Mouse (Mus musculus) MEL (cell line): Measurements from ENCODE around the gene Stx17. TPM values are rescaled to one million over a fixed set of nuclear protein-coding genes. Genes with fewer than 3 reads are reported as not detected.

Experiments used
- DNase-seq: peaks from one replicate; pipeline ENCODE4 v3.0.0; 2011; ENCODE audit warnings: low read depth, low spot score
- H3K27ac ChIP-seq: 2 replicates; pipeline ENCODE4 v1.5.1; 2012; ENCODE audit warnings: low read depth, mild to moderate bottlenecking, control low read depth, low read length, moderate library complexity; ENCODE audit not compliant: control insufficient read depth
- H3K27me3 ChIP-seq, 2 experiments: fragments of 150-350 bp in 1 of 2; sonication (generic) in 1 of 2; 2 replicates each; pipeline ENCODE4 v1.6.1; 2012; ENCODE audit warnings: low read length in 2 of 2, mild to moderate bottlenecking in 2 of 2, improper control_type of control experiment in 1 of 2, moderate library complexity in 1 of 2; ENCODE audit not compliant: insufficient read depth in 2 of 2, control insufficient read depth in 1 of 2
- H3K36me3 ChIP-seq, 2 experiments: 2 replicates each; pipeline ENCODE4 v1.6.1; 2012 to 2014; ENCODE audit warnings: low read length in 2 of 2, improper control_type of control experiment in 1 of 2, inconsistent platforms in 1 of 2, mild to moderate bottlenecking in 1 of 2; ENCODE audit not compliant: insufficient read depth in 2 of 2, control insufficient read depth in 1 of 2
- H3K4me1 ChIP-seq, 2 experiments: fragments of 150-350 bp in 1 of 2; sonication (generic) in 1 of 2; 2 replicates each; pipeline ENCODE4 v1.6.1; 2012; ENCODE audit warnings: low read length in 2 of 2, improper control_type of control experiment in 1 of 2, mild to moderate bottlenecking in 1 of 2; ENCODE audit not compliant: insufficient read depth in 2 of 2, control insufficient read depth in 1 of 2
- H3K4me3 ChIP-seq, 2 experiments: fragments of 150-350 bp in 1 of 2; sonication (generic) in 1 of 2; 2 replicates each; pipeline ENCODE4 v1.5.1; 2012; ENCODE audit warnings: low read depth in 2 of 2, low read length in 2 of 2, mild to moderate bottlenecking in 2 of 2, moderate library complexity in 2 of 2, control low read depth in 1 of 2, improper control_type of control experiment in 1 of 2; ENCODE audit not compliant: control insufficient read depth in 1 of 2, insufficient read depth in 1 of 2
- H3K79me2 ChIP-seq: 2 replicates; pipeline ENCODE4 v1.6.1; 2012; ENCODE audit warnings: mild to moderate bottlenecking, low read length, moderate library complexity; ENCODE audit not compliant: control insufficient read depth, poor library complexity, insufficient read depth
- H3K9ac ChIP-seq: 2 replicates; pipeline ENCODE4 v1.6.1; 2012; ENCODE audit warnings: low read depth, mild to moderate bottlenecking, control low read depth, low read length, moderate library complexity; ENCODE audit not compliant: control insufficient read depth, poor library complexity, severe bottlenecking
- H3K9me3 ChIP-seq: fragments of 150-350 bp; sonication (generic); replicated peaks from 2 replicates; pipeline ENCODE4 v1.6.1; 2012; ENCODE audit warnings: mild to moderate bottlenecking, low read length, improper control_type of control experiment, moderate library complexity; ENCODE audit not compliant: insufficient read depth
- BHLHE40 ChIP-seq: IDR thresholded peaks from 2 replicates; pipeline ENCODE4 v1.6.1; 2012; ENCODE audit warnings: low read depth, mild to moderate bottlenecking, inconsistent platforms, low read length, improper control_type of control experiment, borderline replicate concordance
- CHD2 ChIP-seq: IDR thresholded peaks from 2 replicates; pipeline ENCODE4 v1.6.1; 2011; ENCODE audit warnings: low read length, improper control_type of control experiment
- CTCF ChIP-seq, 3 experiments: IDR thresholded peaks in 2 of 3; conservative IDR thresholded peaks in 1 of 3; 2 replicates each; pipeline ENCODE4 v1.5.1; 2011 to 2012; ENCODE audit warnings: low read length in 3 of 3, low read depth in 2 of 3, mild to moderate bottlenecking in 2 of 3, improper control_type of control experiment in 1 of 3, inconsistent platforms in 1 of 3, mixed read lengths in 1 of 3, moderate library complexity in 1 of 3; ENCODE audit not compliant: control insufficient read depth in 1 of 3, insufficient read depth in 1 of 3, poor library complexity in 1 of 3, severe bottlenecking in 1 of 3
- EP300 ChIP-seq, 2 experiments: IDR thresholded peaks; 2 replicates each; pipeline ENCODE4 v1.6.1; 2011; ENCODE audit warnings: improper control_type of control experiment in 2 of 2, low read length in 2 of 2, low read depth in 1 of 2, mild to moderate bottlenecking in 1 of 2
- ETS1 ChIP-seq: IDR thresholded peaks from 2 replicates; pipeline ENCODE4 v1.6.1; 2012; ENCODE audit warnings: low read depth, mild to moderate bottlenecking, inconsistent platforms, low read length, improper control_type of control experiment, moderate library complexity
- GABPA ChIP-seq: IDR thresholded peaks from 2 replicates; pipeline ENCODE4 v1.6.1; 2012; ENCODE audit warnings: low read depth, mild to moderate bottlenecking, inconsistent platforms, low read length, improper control_type of control experiment, moderate library complexity
- GATA1 ChIP-seq: IDR thresholded peaks from 2 replicates; pipeline ENCODE4 v1.6.1; 2011; ENCODE audit warnings: low read depth, low read length, improper control_type of control experiment
- HCFC1 ChIP-seq: IDR thresholded peaks from 2 replicates; pipeline ENCODE4 v1.6.1; 2012; ENCODE audit warnings: low read depth, mild to moderate bottlenecking, inconsistent platforms, low read length, improper control_type of control experiment, moderate library complexity
- KAT2A ChIP-seq: conservative IDR thresholded peaks from 2 replicates; pipeline ENCODE4 v1.6.1; 2012; ENCODE audit warnings: low read depth, low read length, improper control_type of control experiment, inconsistent platforms
- MAX ChIP-seq: IDR thresholded peaks from 2 replicates; pipeline ENCODE4 v1.6.1; 2011; ENCODE audit warnings: low read length, improper control_type of control experiment
- MEF2A ChIP-seq: IDR thresholded peaks from 2 replicates; pipeline ENCODE4 v1.6.1; 2014; ENCODE audit warnings: low read depth, mild to moderate bottlenecking, inconsistent platforms, low read length, improper control_type of control experiment; ENCODE audit not compliant: poor library complexity, insufficient replicate concordance, severe bottlenecking; ENCODE audit errors: extremely low read depth
- NRF1 ChIP-seq: IDR thresholded peaks from 2 replicates; pipeline ENCODE4 v1.6.1; 2014; ENCODE audit warnings: low read depth, mild to moderate bottlenecking, inconsistent platforms, low read length, improper control_type of control experiment, moderate library complexity; ENCODE audit not compliant: poor library complexity, insufficient read depth, severe bottlenecking
- POLR2AphosphoS2 ChIP-seq: IDR thresholded peaks from 2 replicates; pipeline ENCODE4 v1.6.1; 2011; ENCODE audit warnings: low read length, improper control_type of control experiment
- RAD21 ChIP-seq: IDR thresholded peaks from 2 replicates; pipeline ENCODE4 v1.6.1; 2011; ENCODE audit warnings: mild to moderate bottlenecking, low read depth, low read length, improper control_type of control experiment
- SMC3 ChIP-seq: IDR thresholded peaks from 2 replicates; pipeline ENCODE4 v1.6.1; 2011; ENCODE audit warnings: low read depth, low read length, improper control_type of control experiment
- TAL1 ChIP-seq: IDR thresholded peaks from 2 replicates; pipeline ENCODE4 v1.6.1; 2012; ENCODE audit warnings: mild to moderate bottlenecking, inconsistent platforms, low read length, moderate library complexity, mixed read lengths
- TCF12 ChIP-seq: IDR thresholded peaks from 2 replicates; pipeline ENCODE4 v1.6.1; 2014; ENCODE audit warnings: low read depth, mild to moderate bottlenecking, inconsistent platforms, low read length, improper control_type of control experiment, moderate library complexity
- USF2 ChIP-seq, 2 experiments: IDR thresholded peaks; 2 replicates each; pipeline ENCODE4 v1.6.1; 2011 to 2012; ENCODE audit warnings: improper control_type of control experiment in 2 of 2, low read length in 2 of 2, borderline replicate concordance in 1 of 2, inconsistent platforms in 1 of 2, low read depth in 1 of 2, mild to moderate bottlenecking in 1 of 2; ENCODE audit not compliant: insufficient read depth in 1 of 2
- ZC3H11A ChIP-seq: IDR thresholded peaks from 2 replicates; pipeline ENCODE4 v1.6.1; 2012; ENCODE audit warnings: low read depth, mild to moderate bottlenecking, inconsistent platforms, low read length, improper control_type of control experiment
- ZNF384 ChIP-seq: IDR thresholded peaks from 2 replicates; pipeline ENCODE4 v1.6.1; 2012; ENCODE audit warnings: low read depth, mild to moderate bottlenecking, inconsistent platforms, low read length, improper control_type of control experiment
- polyA plus RNA-seq, 2 experiments: library from polyadenylated mRNA; stranded (reverse) in 1 of 2; unstranded in 1 of 2; fragments of >175 nt in 1 of 2; fragments of >200 nt in 1 of 2; gene quantifications; 2 replicates each; pipeline versions ENCODE4 v1.2.1 to v1.2.4; 2012; ENCODE audit warnings: low replicate concordance in 2 of 2, low read depth in 1 of 2; ENCODE audit not compliant: insufficient read length in 2 of 2, insufficient read depth in 1 of 2, missing spikeins in 1 of 2
- total RNA-seq: library from RNA; depleted of rRNA; stranded (reverse); fragments of 300-350 nt; gene quantifications from 2 replicates; pipeline ENCODE4 v1.2.3, GENCODE M21; 2012

Stx17 gene
- total and polyA plus RNA-seq, 3 experiments, result 10.4 to 55.1 (median 10.5) TPM

DNA sequence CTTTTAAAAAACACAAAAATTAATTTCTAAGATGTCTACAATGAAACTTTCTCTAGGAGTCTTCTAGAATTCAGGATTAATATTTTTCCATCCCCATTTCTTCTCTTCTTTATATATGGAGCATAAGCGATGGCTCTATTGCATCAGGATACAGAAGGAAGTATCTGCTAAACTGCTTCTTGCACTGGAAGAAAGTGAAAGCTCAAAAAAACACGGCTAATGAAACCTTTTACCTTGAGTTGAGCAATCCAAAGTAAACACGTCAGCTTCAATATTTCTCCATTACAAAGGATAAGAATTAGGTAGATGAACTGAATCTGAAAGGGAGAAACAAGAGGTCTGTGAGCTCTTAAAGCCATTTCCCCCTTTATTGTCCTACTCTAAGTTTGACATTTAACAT is 8.0 kb downstream of the Stx17 start:
- DNase-seq, result no peak
- no peaks in the 10 kb centered on the region for H3K9me3 ChIP-seq
- no peaks in the 10 kb centered on the region for H3K27me3 ChIP-seq
- no peak overlapping the region for H3K9ac ChIP-seq
- no peaks in the 10 kb centered on the region for H3K4me1 ChIP-seq
- H3K27ac ChIP-seq, result no peak overlapping the region
- no peaks in the 10 kb centered on the region for H3K79me2 ChIP-seq
- peaks cover 0 to 4% of the 10 kb centered on the region in 2 experiments; a peak in 1 of 4 replicates for H3K36me3 ChIP-seq
- H3K4me3 ChIP-seq, result no peak overlapping the region
- TF ChIP-seq TAL1, result no peak
- no peak for TF ChIP-seq HCFC1
- no peak for TF ChIP-seq SMC3
- TF ChIP-seq ZC3H11A, result no peak
- no peak for TF ChIP-seq ETS1
- TF ChIP-seq MEF2A, result no peak
- TF ChIP-seq EP300 (IDR thresholded peaks at IDR 0.05; ENCODE audit: low read depth in 1 of 2, low read length in 2 of 2), result no peak
- no peak for TF ChIP-seq TCF12
- no peak for TF ChIP-seq CTCF (IDR thresholded peaks at IDR 0.05 in 2 of 3, conservative IDR thresholded peaks at IDR 0.05 in 1 of 3; ENCODE audit: control insufficient read depth in 1 of 3, insufficient read depth in 1 of 3, low read depth in 2 of 3, low read length in 3 of 3, poor library complexity in 1 of 3, severe bottlenecking in 1 of 3)
- TF ChIP-seq CHD2, result no peak
- TF ChIP-seq POLR2AphosphoS2, result no peak
- TF ChIP-seq MAX, result no peak
- no peak for TF ChIP-seq KAT2A
- no peak for TF ChIP-seq BHLHE40
- TF ChIP-seq GABPA, result no peak
- no peak for TF ChIP-seq RAD21
- TF ChIP-seq NRF1, result no peak

DNA sequence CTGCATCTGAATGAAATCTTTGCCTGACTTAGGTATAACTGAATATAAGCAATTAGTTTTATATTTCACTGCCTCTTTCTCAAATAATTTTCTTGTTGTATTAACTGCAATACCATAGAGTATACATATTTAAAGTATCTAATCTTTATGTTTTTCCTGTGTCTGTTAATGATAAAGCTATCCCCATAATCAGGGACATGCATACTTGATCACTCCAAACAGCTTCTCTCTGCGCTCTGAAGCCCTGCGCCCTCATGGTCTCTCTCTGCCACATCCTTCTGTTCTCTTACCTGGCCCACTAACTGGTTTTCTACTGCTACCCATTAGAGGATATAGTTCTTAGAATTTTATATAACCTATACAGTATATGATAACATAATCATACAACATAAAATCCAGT is 24.8 kb downstream of the Stx17 start:
- no peaks in the 10 kb centered on the region for H3K9me3 ChIP-seq
- H3K4me1 ChIP-seq, result peaks cover 0 to 13% of the 10 kb centered on the region in 2 experiments; a peak in 3 of 4 replicates
- H3K4me3 ChIP-seq, result no peak overlapping the region
- no peak overlapping the region for H3K27ac ChIP-seq
- peaks cover 0 to 2% of the 10 kb centered on the region in 2 experiments; a peak in 1 of 4 replicates for H3K36me3 ChIP-seq
- no peak for DNase-seq
- no peaks in the 10 kb centered on the region for H3K27me3 ChIP-seq
- no peaks in the 10 kb centered on the region for H3K79me2 ChIP-seq
- no peak overlapping the region for H3K9ac ChIP-seq
- no peak for TF ChIP-seq USF2 (IDR thresholded peaks at IDR 0.05; ENCODE audit: borderline replicate concordance in 1 of 2, insufficient read depth in 1 of 2, low read depth in 1 of 2, low read length in 2 of 2)
- TF ChIP-seq EP300 (IDR thresholded peaks at IDR 0.05; ENCODE audit: low read depth in 1 of 2, low read length in 2 of 2), result peak in 1 of 2 experiments; percentile 54; a peak in 1 of 4 replicates
- TF ChIP-seq GATA1, result 0 out of 2 replicates have a peak, but pooled peaks have one; percentile 11
- peak; percentile 46; the same call in 1 of the 2 replicates for TF ChIP-seq TCF12
- TF ChIP-seq ZNF384, result no peak
